Mouse (Mus musculus) forebrain, embryonic 12.5 days (tissue): ENCODE measurements around the gene Cldn10. TPM values are rescaled to one million over a fixed set of nuclear protein-coding genes. Genes with fewer than 3 reads are reported as not detected.

Experiments used
- ATAC-seq: fragments of 200-750 bp; cut with Nextera tagmentation; 2 replicates; pipeline ENCODE4 v1.8.0; 2017; ENCODE audit warnings: moderate TSS enrichment; ENCODE audit not compliant: low FRiP score
- H3K27ac ChIP-seq: fragments of 300-500 bp; sonication (generic); 2 replicates; pipeline ENCODE4 v1.5.1; 2016; ENCODE audit warnings: mild to moderate bottlenecking
- H3K27me3 ChIP-seq: fragments of 300-500 bp; sonication (generic); 2 replicates; pipeline ENCODE4 v1.6.1; 2016; ENCODE audit warnings: mild to moderate bottlenecking
- H3K36me3 ChIP-seq: fragments of 300-500 bp; sonication (generic); replicated peaks from 2 replicates; pipeline ENCODE4 v1.6.1; 2016; ENCODE audit warnings: mild to moderate bottlenecking
- H3K4me1 ChIP-seq: fragments of 300-500 bp; sonication (generic); 2 replicates; pipeline ENCODE4 v1.6.1; 2016
- H3K4me2 ChIP-seq: fragments of 300-500 bp; sonication (generic); 2 replicates; pipeline ENCODE4 v1.6.1; 2016; ENCODE audit warnings: mild to moderate bottlenecking, moderate library complexity
- H3K4me3 ChIP-seq: fragments of 300-500 bp; sonication (generic); replicated peaks from 2 replicates; pipeline ENCODE4 v1.5.1; 2016; ENCODE audit warnings: mild to moderate bottlenecking
- H3K9ac ChIP-seq: fragments of 300-500 bp; sonication (generic); 2 replicates; pipeline ENCODE4 v1.6.1; 2016; ENCODE audit warnings: mild to moderate bottlenecking
- H3K9me3 ChIP-seq: fragments of 300-500 bp; sonication (generic); 2 replicates; pipeline ENCODE4 v1.6.1; 2016
- WGBS: fragments of 180-500 bp; shearing (Covaris S2); methylation state at CpG from one replicate; pipeline ENCODE4 v1.1.7; 2016; 5-methylcytosine and 5-hydroxymethylcytosine counted together
- polyA plus RNA-seq: library from polyadenylated mRNA; unstranded; fragments of >200 nt; fragmentation: Nextera tagmentation; extraction: Ambion mirVana; gene quantifications from 2 replicates; pipeline ENCODE4 v1.2.1, GENCODE M21; 2016

The Cldn10 gene
- polyA plus RNA-seq, 1 experiment from 2014 or later = 0.68 TPM

GRCm38 (mm10) chr14:118856563-118856962 lies 68.9 kb downstream of the Cldn10 start:
- no peaks in the 10 kb centered on the region for H3K9me3 ChIP-seq
- ATAC-seq = no peak
- H3K9ac ChIP-seq = no peak overlapping the region
- no peak overlapping the region for H3K27ac ChIP-seq
- H3K4me2 ChIP-seq = no peak overlapping the region
- H3K4me1 ChIP-seq = peaks cover 26% of the 10 kb centered on the region
- H3K27me3 ChIP-seq = peaks cover 59% of the 10 kb centered on the region
- no peaks in the 10 kb centered on the region for H3K36me3 ChIP-seq
- 88% methylated on average over 6 of the region's 6 CpGs for WGBS
- no peak overlapping the region for H3K4me3 ChIP-seq

- no peaks in the 10 kb centered on the region for H3K36me3 ChIP-seq
- peaks cover 49% of the 10 kb centered on the region for H3K27me3 ChIP-seq
- ATAC-seq = no peak
- peaks cover 26% of the 10 kb centered on the region for H3K4me1 ChIP-seq
- WGBS = 29% methylated on average over 6 of the region's 6 CpGs
- no peaks in the 10 kb centered on the region for H3K9me3 ChIP-seq
- no peak overlapping the region for H3K4me3 ChIP-seq
- H3K4me2 ChIP-seq = no peak overlapping the region
- H3K27ac ChIP-seq = no peak overlapping the region
- no peak overlapping the region for H3K9ac ChIP-seq
Observed at GRCm38 (mm10) chr14:118858318-118858717, 70.6 kb downstream of the Cldn10 start.

GRCm38 (mm10) chr14:118862253-118862652 lies 74.5 kb downstream of the Cldn10 start:
- ATAC-seq = no peak
- H3K4me2 ChIP-seq = no peak overlapping the region
- WGBS = 70% methylated on average over 7 of the region's 7 CpGs
- H3K9me3 ChIP-seq = no peaks in the 10 kb centered on the region
- peaks cover 10% of the 10 kb centered on the region for H3K4me1 ChIP-seq
- H3K27ac ChIP-seq = no peak overlapping the region
- peaks cover 14% of the 10 kb centered on the region for H3K27me3 ChIP-seq
- no peak overlapping the region for H3K4me3 ChIP-seq
- H3K36me3 ChIP-seq = no peaks in the 10 kb centered on the region
- no peak overlapping the region for H3K9ac ChIP-seq

GRCm38 (mm10) chr14:118864905-118865304 lies 77.2 kb downstream of the Cldn10 start:
- ATAC-seq = no peak
- H3K27me3 ChIP-seq = peaks cover 2% of the 10 kb centered on the region; the same call in 1 of the 2 replicates
- peaks cover 12% of the 10 kb centered on the region for H3K4me1 ChIP-seq
- H3K9ac ChIP-seq = no peak overlapping the region
- H3K36me3 ChIP-seq = no peaks in the 10 kb centered on the region
- H3K4me2 ChIP-seq = no peak overlapping the region
- H3K27ac ChIP-seq = no peak overlapping the region
- H3K4me3 ChIP-seq = no peak overlapping the region
- H3K9me3 ChIP-seq = no peaks in the 10 kb centered on the region
- 58% methylated on average over 4 of the region's 4 CpGs for WGBS

- no peak for ATAC-seq
- Histone ChIP-seq H3K4me3 (no peak overlapping the region), H3K9ac (no peak overlapping the region), H3K27ac (no peak overlapping the region), H3K27me3 (no peaks in the 10 kb centered on the region), H3K36me3 (no peaks in the 10 kb centered on the region), H3K9me3 (no peaks in the 10 kb centered on the region), H3K4me1 (peaks cover 4% of the 10 kb centered on the region), H3K4me2 (no peak overlapping the region)
- 93% methylated on average over 10 of the region's 10 CpGs for WGBS
Observed at GRCm38 (mm10) chr14:118866014-118866811, 78.5 kb downstream of the Cldn10 start.

- Histone ChIP-seq H3K36me3 (no peaks in the 10 kb centered on the region; the same call in 1 of the 2 replicates), H3K4me3 (no peak overlapping the region), H3K4me2 (no peak overlapping the region), H3K4me1 (peaks cover 4% of the 10 kb centered on the region), H3K27ac (no peak overlapping the region), H3K27me3 (no peaks in the 10 kb centered on the region), H3K9ac (no peak overlapping the region), H3K9me3 (no peaks in the 10 kb centered on the region)
- WGBS = 50% methylated on average over 6 of the region's 6 CpGs
- ATAC-seq = no peak
Observed at GRCm38 (mm10) chr14:118867366-118867765, 79.7 kb downstream of the Cldn10 start.

- Histone ChIP-seq H3K9me3 (no peaks in the 10 kb centered on the region), H3K4me2 (no peak overlapping the region), H3K36me3 (no peaks in the 10 kb centered on the region; the same call in 1 of the 2 replicates), H3K27ac (no peak overlapping the region), H3K4me1 (peaks cover 4% of the 10 kb centered on the region), H3K4me3 (no peak overlapping the region), H3K9ac (no peak overlapping the region), H3K27me3 (no peaks in the 10 kb centered on the region)
- 78% methylated on average over 13 of the region's 13 CpGs for WGBS
- ATAC-seq = no peak
Observed at GRCm38 (mm10) chr14:118868102-118868724, 80.5 kb downstream of the Cldn10 start.

- Histone ChIP-seq H3K9ac (no peak overlapping the region), H3K9me3 (no peaks in the 10 kb centered on the region), H3K4me2 (no peak overlapping the region), H3K4me3 (no peak overlapping the region), H3K4me1 (peaks cover 4% of the 10 kb centered on the region), H3K36me3 (peaks cover 9% of the 10 kb centered on the region), H3K27ac (no peak overlapping the region), H3K27me3 (no peaks in the 10 kb centered on the region)
- no peak for ATAC-seq
- WGBS = 91% methylated on average over 6 of the region's 6 CpGs
Observed at GRCm38 (mm10) chr14:118869712-118870111, 82.0 kb downstream of the Cldn10 start.

- Histone ChIP-seq H3K27ac (no peak overlapping the region), H3K9me3 (no peaks in the 10 kb centered on the region), H3K36me3 (peaks cover 43% of the 10 kb centered on the region), H3K4me1 (no peaks in the 10 kb centered on the region), H3K27me3 (no peaks in the 10 kb centered on the region), H3K4me2 (no peak overlapping the region), H3K9ac (no peak overlapping the region), H3K4me3 (no peak overlapping the region)
- no peak for ATAC-seq
- WGBS = 91% methylated on average over 4 of the region's 4 CpGs
Observed at GRCm38 (mm10) chr14:118874126-118874525, 86.4 kb downstream of the Cldn10 start.

- Histone ChIP-seq H3K4me3 (no peak overlapping the region), H3K9me3 (no peaks in the 10 kb centered on the region), H3K27me3 (no peaks in the 10 kb centered on the region), H3K9ac (no peak overlapping the region), H3K4me1 (no peaks in the 10 kb centered on the region), H3K4me2 (no peak overlapping the region), H3K27ac (no peak overlapping the region), H3K36me3 (peaks cover 50% of the 10 kb centered on the region)
- 84% methylated on average over 10 of the region's 10 CpGs for WGBS
- no peak for ATAC-seq
Observed at GRCm38 (mm10) chr14:118874786-118875415, 87.2 kb downstream of the Cldn10 start.

GRCm38 (mm10) chr14:118878346-118878910 lies 90.7 kb downstream of the Cldn10 start:
- Histone ChIP-seq H3K36me3 (peaks cover 80% of the 10 kb centered on the region), H3K4me2 (no peak overlapping the region), H3K4me3 (no peak overlapping the region)

GRCm38 (mm10) chr14:118880696-118881095 lies 93.0 kb downstream of the Cldn10 start:
- no peak overlapping the region for H3K9ac ChIP-seq
- H3K4me2 ChIP-seq = no peak overlapping the region
- H3K36me3 ChIP-seq = peaks cover 87% of the 10 kb centered on the region
- no peaks in the 10 kb centered on the region for H3K27me3 ChIP-seq
- no peaks in the 10 kb centered on the region for H3K9me3 ChIP-seq
- 76% methylated on average over 10 of the region's 10 CpGs for WGBS
- ATAC-seq = no peak
- H3K4me3 ChIP-seq = no peak overlapping the region
- no peak overlapping the region for H3K27ac ChIP-seq
- H3K4me1 ChIP-seq = no peaks in the 10 kb centered on the region

More at GRCm38 (mm10) chr14:118878346-118878910, 90.7 kb downstream of the Cldn10 start:
- Histone ChIP-seq H3K4me1 (no peaks in the 10 kb centered on the region), H3K9me3 (no peaks in the 10 kb centered on the region), H3K27me3 (no peaks in the 10 kb centered on the region), H3K9ac (no peak overlapping the region), H3K27ac (no peak overlapping the region)
- WGBS = 88% methylated on average over 11 of the region's 11 CpGs
- ATAC-seq = no peak
